Mouse (Mus musculus) monocyte, adult 5-6 weeks (primary cell): Measurements from ENCODE around the gene Olfr1340. TPM values are rescaled to one million over a fixed set of nuclear protein-coding genes. Genes with fewer than 3 reads are reported as not detected.

Source experiments
- ATAC-seq: fragments of 153-309, 156-312 bp; replicated peaks from 2 replicates; pipeline ENCODE4 v1.8.0; 2017; ENCODE audit warnings: mild to moderate bottlenecking; ENCODE audit not compliant: low TSS enrichment, insufficient number of reproducible peaks, severe bottlenecking, poor library complexity, low FRiP score
- total RNA-seq: library from RNA; stranded (forward); fragments of 200-1000, 200-491, 200-594 nt; gene quantifications from 3 replicates; pipeline ENCODE4 v1.2.3, GENCODE M21; 2017

Olfr1340 gene
- not detected in 3 replicates for total RNA-seq

GRCm38 (mm10) chr4:118719838-118720237 is at the start of gene Olfr1340:
Gene Olfr1340 (plus strand): TSS chr4:118720138.
- ATAC-seq, result no peak

DNA sequence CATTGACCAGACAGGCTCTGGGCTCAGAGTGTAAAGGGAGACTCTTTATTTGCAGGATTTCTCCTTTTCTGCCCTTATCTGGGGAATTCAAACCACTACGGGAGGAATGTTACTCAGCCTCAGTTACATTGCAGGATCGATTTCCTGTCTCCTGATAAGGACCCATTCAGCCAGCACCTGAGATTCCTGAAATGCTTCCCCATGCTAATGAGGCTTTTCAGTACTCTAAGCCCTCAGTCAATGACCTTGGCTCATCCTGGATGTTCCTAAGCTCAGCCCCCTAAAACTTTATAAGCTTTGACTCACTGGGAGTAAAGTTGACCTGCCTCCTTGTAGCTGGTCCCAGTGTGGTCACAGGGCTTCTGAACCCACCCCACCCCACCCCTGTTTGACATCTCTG is 32.9 kb upstream of the Olfr1340 start:
- no peak for ATAC-seq

DNA sequence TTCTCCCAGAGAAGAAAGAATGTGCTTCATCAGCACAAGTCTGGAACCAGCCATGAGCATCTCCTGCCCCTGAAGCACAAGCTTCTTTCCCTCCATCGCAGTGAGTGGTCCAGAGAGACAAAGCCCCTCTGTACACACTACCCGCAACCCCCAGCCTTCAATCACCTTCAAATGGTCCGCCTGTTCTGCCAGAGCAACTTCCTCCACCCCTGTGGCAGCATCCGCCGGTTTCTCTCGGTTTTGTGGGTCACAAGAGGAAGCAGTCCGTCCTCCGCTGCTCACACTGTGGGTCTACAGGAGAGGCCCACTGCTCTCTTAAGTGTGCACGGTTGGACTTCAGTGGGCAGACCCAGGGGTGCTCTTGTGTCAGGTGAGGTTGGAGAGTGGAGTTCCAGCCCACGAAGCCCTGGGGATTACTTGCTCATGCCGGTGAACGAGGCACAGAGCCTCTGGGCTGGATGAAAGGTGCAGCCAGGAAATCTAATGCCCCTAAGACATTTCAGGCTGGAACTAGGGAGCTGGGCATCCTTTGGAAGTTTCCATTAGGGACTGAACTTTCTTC is 27.4 kb upstream of the Olfr1340 start, which contains the start of gene Olfr1342:
TSS of gene Olfr1342 (minus strand) at position 345 of the 562 bp plus-strand sequence.
- ATAC-seq, result no peak

DNA sequence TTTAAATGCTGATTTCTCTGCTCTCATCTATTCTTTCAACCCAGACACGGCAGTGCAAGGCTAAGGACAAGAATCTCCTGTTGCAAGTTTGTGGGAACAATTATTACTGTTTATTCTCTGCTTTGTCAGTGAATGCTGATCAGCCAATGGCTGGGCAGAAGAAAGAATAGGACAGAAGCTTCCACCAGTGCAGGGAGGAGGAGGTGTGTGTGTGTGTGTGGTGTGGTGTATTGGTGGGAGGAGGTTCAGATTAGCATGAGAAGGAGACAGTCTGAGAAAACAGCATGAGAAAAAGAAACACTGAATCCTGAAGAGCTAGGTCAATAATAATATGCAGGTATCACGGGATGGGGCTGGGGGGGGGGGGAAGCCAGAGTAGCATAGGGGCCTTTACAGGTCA is 26.1 kb upstream of the Olfr1340 start:
- ATAC-seq, result no peak

DNA sequence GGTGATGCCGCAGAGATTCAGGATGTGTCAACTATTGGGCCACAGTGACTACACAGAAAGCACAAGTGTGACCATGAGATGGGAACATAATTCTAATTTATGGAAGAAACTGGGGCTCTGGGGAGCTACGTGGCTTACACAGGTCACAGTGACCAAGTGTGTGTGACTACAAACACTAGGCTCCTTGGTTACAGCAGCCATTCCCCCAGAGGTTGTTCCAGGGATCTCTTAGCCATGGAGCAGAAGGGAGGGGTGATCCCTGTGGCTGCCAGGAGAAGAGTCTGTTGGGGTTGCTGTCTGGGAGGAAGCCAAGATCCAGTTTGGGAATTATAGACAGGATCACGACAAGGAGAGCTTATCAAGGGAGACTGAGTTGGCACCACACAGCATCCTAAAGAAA is 16.7 kb upstream of the Olfr1340 start, which contains the start of gene Olfr1341:
TSS of gene Olfr1341 (plus strand) at position 301 of the 400 bp plus-strand sequence.
- ATAC-seq, result no peak

DNA sequence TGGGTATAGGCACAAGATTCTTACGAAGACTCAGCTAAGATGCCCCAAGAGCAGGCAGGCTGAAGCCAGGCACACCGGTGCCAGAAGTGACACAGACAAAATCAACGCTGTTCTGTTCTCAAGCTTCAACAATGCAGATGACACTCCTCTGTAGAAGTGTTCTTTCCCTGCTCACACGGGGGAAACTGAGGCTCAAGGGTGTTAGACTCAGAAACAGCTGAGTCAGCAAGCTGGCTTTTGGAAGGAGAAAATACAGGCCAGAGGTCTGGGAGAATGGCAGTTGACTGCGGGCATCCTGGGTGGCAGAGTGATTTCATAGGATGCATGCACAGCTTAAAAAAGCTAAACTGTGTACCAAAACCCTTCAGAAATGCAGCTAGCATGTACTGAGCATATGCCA is 11.9 kb upstream of the Olfr1340 start:
- no peak for ATAC-seq

DNA sequence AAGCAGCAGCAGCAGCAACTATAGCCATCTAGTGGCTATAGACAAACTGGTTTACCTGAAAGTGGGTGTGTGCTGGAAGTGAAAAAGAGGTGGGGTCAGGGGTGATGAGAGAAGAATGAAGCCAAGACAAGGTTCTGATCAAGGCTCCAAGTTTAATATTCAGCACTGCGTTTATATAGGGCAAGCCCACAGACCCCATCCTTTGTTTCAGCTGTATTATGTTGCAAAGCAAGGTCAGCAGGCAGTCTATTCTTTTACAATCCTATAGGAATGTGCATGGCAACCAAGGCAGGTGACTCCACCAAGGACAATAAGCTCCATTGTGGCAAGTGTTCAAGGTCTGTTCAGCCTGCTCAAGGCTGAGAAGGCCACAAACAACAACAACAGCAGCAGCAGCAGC is 8.3 kb upstream of the Olfr1340 start:
- ATAC-seq, result no peak

- ATAC-seq, result no peak
Measured at GRCm38 (mm10) chr4:118721742-118722483, 2.0 kb downstream of the Olfr1340 start.

- no peak for ATAC-seq
Measured at GRCm38 (mm10) chr4:118731875-118732274, 11.9 kb downstream of the Olfr1340 start, which contains the start of gene Olfr1339. Gene Olfr1339 (plus strand): TSS chr4:118732175.

DNA sequence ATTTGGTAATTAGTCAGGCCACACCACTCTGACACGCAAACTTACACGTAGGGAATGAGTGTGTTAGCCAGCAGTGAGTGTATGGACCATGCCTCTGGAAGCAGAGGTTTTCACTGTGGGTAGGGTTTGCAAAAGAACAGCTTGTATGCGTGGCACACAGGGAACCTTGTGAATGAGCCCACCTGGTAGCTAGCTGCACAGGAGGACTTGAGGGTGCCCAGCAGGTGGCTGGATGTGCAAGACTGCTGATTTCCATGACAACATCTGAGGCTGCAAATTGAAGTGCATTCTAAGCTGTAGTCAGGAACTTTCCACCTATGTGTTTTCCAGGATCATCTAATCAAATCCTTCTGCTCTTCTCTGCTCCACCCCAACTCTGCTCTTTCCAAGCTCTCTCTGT is 19.6 kb downstream of the Olfr1340 start:
- ATAC-seq, result no peak

DNA sequence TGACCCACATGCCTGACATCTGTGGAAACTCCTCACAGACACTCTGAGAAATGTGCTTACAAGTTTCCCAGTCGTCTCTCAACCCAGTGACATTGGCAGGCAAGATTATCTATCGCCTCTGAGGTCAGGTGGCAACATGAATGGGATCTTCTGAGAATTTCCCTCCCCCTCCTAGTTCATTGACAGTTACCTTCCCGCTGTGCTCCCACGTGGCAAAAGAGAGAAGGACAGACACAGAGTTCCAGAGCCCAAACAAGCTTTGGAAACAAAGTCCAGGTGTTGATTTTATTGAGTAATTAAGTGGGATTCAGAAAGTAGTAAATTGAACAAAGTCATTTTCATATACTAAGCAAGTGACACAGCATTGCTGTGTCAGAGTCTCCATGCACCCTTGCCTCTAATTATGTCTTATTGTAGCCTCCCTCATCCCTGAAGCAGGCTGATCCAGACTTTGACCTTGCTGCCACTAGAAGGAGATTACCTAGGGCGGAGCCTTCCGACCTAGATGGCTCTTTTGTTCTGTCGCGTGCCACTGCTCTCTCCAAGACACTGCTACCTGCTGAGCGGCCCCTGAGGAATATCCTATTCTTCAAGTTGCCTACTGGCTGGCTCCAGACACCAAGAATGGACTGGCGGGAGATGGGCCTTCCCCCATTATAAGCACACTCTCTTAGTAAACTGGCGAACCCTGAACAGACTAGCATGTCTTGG is 21.2 kb downstream of the Olfr1340 start:
- ATAC-seq, result no peak

DNA sequence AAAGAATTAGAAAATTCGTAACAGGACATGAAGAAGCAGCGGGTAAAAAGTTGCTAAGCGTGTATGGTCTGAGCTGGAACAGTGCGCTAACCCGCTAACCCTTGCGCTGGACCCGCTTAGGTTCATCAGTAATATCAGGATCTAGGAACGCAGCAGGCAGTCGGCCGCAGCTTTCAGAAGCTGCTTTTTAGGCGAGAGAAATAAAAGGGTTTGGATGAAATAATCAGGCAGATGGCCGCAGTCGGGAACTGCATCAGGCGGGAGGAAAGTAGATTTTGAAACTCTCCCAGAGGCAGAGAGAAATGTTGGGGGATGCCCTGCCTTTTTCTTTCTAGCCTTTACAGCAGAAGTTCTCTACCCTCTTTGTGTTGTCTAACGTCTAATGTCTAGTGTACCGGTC is 21.9 kb downstream of the Olfr1340 start:
- ATAC-seq, result no peak

DNA sequence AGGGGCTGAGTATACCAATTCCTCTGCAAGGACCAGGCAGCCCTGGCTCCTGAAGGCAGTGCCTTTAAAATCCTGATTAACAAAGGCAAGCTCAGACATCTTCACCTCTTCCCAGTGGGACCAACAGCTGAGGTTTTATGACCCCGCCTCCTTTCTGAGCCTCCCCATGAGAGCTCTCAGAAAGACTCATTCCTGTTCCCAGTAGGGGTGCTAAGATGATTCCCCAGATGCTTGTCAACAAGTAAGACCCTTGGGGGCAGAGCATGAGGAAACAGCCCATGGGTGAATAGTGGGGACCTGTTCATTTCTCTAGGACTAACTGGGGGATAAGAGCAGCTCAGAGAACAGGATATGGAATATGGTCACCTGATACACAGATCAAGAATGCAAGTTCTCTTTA is 38.7 kb downstream of the Olfr1340 start, which contains the start of gene Olfr1338:
TSS of gene Olfr1338 (minus strand) at position 101 of the 400 bp plus-strand sequence.
- ATAC-seq, result no peak

Other genes with a start within 250 kb of the Olfr1340 start
- gene Tie1, start 230.1 kb upstream of the Olfr1340 start, total RNA-seq, result 0.10 TPM in 1 of 3 replicates, not detected in the others
- gene 2610528J11Rik, start 193.1 kb upstream of the Olfr1340 start, total RNA-seq, result not detected in 3 replicates
- not detected in 3 replicates for gene Tmem125, start 176.1 kb upstream of the Olfr1340 start, total RNA-seq
- not detected in 3 replicates for gene Cfap57, start 99.4 kb upstream of the Olfr1340 start, total RNA-seq
- gene Ebna1bp2, start 99.3 kb upstream of the Olfr1340 start, total RNA-seq, result 40.9 to 70.6 TPM (median 54.9 TPM) in 3 replicates
- not detected in 3 replicates for gene Olfr62, start 61.2 kb upstream of the Olfr1340 start, total RNA-seq
- gene Olfr1342, start 27.4 kb upstream of the Olfr1340 start, total RNA-seq, result not detected in 3 replicates
- gene Olfr1341, start 16.6 kb upstream of the Olfr1340 start, total RNA-seq, result 0.32 TPM in 1 of 3 replicates, not detected in the others
- not detected in 3 replicates for gene Olfr1339, start 12.0 kb downstream of the Olfr1340 start, total RNA-seq
- not detected in 3 replicates for gene Olfr1338, start 38.6 kb downstream of the Olfr1340 start, total RNA-seq
- gene Olfr1337, start 62.4 kb downstream of the Olfr1340 start, total RNA-seq, result not detected in 3 replicates
- not detected in 3 replicates for gene Olfr1335, start 89.8 kb downstream of the Olfr1340 start, total RNA-seq
- gene Olfr1333, start 116.1 kb downstream of the Olfr1340 start, total RNA-seq, result not detected in 3 replicates
- not detected in 3 replicates for gene Olfr1331, start 144.5 kb downstream of the Olfr1340 start, total RNA-seq
- gene Olfr1330, start 168.5 kb downstream of the Olfr1340 start, total RNA-seq, result not detected in 3 replicates
- gene Olfr1329, start 197.3 kb downstream of the Olfr1340 start, total RNA-seq, result not detected in 3 replicates
- gene Olfr1328, start 218.5 kb downstream of the Olfr1340 start, total RNA-seq, result not detected in 3 replicates
- gene Lao1, start 241.4 kb downstream of the Olfr1340 start, total RNA-seq, result not detected in 3 replicates